Mouse (Mus musculus) forebrain, embryonic 10.5 days (tissue): ENCODE results near the gene Vegfb. TPM values are rescaled to one million over a fixed set of nuclear protein-coding genes. Genes with fewer than 3 reads are reported as not detected.

Experiments used
- DNase-seq: peaks from one replicate; pipeline ENCODE4 v3.0.0-alpha.2; 2017; ENCODE audit warnings: low spot score; ENCODE audit errors: extremely low spot score
- H3K27ac ChIP-seq: fragments of 300-500 bp; sonication (generic); 2 replicates; pipeline ENCODE4 v1.5.1; 2016; ENCODE audit warnings: mild to moderate bottlenecking
- H3K27me3 ChIP-seq: fragments of 300-500 bp; sonication (generic); 2 replicates; pipeline ENCODE4 v1.6.1; 2016; ENCODE audit warnings: mild to moderate bottlenecking; ENCODE audit not compliant: poor library complexity, severe bottlenecking
- H3K36me3 ChIP-seq: fragments of 300-500 bp; sonication (generic); replicated peaks from 2 replicates; pipeline ENCODE4 v1.6.1; 2016; ENCODE audit warnings: mild to moderate bottlenecking, moderate library complexity
- H3K4me1 ChIP-seq: fragments of 300-500 bp; sonication (generic); 2 replicates; pipeline ENCODE4 v1.6.1; 2016
- H3K4me3 ChIP-seq: fragments of 300-500 bp; sonication (generic); 2 replicates; pipeline ENCODE4 v1.5.1; 2016; ENCODE audit warnings: mild to moderate bottlenecking, moderate library complexity
- H3K9me3 ChIP-seq: fragments of 300-500 bp; sonication (generic); 2 replicates; pipeline ENCODE4 v1.6.1; 2016; ENCODE audit warnings: mild to moderate bottlenecking, moderate library complexity
- WGBS: fragments of 180-500 bp; shearing (Covaris S2); methylation state at CpG from one replicate; pipeline ENCODE4 v1.1.7; 2016; 5-methylcytosine and 5-hydroxymethylcytosine counted together
- polyA plus RNA-seq: library from polyadenylated mRNA; unstranded; fragments of >200 nt; fragmentation: Nextera tagmentation; extraction: Ambion mirVana; gene quantifications from 2 replicates; pipeline ENCODE4 v1.2.1, GENCODE M21; 2016

Gene Vegfb
- 31.0 and 32.9 TPM in 2 replicates for polyA plus RNA-seq

DNA sequence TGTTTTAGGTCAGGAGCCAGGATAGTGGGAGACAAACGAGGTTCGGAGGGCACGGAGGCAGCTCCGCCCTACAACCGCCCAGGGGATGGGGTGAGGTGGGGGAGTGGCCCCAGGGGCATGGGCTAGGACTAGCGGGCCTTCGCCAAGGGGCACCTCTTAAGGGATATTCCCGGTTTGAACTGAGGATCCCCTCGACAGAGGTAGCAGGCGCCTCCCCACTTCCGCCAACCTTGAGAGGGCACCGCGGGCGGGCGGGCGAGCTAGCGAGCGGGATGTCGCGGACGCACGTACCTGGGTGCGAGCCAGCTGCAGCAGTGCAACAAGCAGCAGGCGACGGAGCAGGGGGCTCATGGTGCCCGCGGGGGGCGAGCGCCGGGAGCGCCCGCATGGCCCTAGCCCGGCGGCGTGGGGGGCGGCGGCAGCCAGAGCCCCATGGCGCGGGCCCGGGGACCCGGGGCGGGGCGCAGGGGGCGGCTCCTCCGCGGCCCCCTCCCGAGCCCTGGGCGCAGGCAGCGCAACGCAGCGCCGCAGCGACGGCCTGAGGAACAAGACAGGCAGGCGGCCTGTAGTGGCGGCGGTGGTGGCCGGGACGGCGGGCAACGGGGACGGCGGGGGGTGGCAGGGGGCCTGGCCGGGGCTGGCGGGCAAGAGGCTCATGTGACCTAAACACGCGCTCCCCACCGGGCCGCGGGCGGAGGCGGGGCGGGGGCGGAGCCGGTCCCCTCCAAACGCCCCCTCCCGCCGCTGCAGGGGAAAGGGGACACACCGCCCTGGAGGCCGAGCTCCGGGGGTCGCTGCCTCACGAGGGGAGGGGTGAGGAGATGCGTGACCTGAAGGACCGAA, at the start of gene Vegfb:
Gene Vegfb, minus strand, starts transcription at position 591 of the 843 bp plus-strand sequence.
- peak within 1 kb of the TSS; percentile 97 for H3K27ac ChIP-seq
- H3K9me3 ChIP-seq: no peaks in the 10 kb centered on the region
- DNase-seq: peak; percentile 60
- H3K4me3 ChIP-seq: peak within 1 kb of the TSS; percentile 95
- H3K36me3 ChIP-seq: peaks cover 36% of the 10 kb centered on the region
- peaks cover 62% of the 10 kb centered on the region for H3K4me1 ChIP-seq
- under 1% methylated on average over 85 of the region's 85 CpGs for WGBS
- 0 out of 2 replicates have a peak, but pooled peaks cover 3% of the 10 kb centered on the region for H3K27me3 ChIP-seq

DNA sequence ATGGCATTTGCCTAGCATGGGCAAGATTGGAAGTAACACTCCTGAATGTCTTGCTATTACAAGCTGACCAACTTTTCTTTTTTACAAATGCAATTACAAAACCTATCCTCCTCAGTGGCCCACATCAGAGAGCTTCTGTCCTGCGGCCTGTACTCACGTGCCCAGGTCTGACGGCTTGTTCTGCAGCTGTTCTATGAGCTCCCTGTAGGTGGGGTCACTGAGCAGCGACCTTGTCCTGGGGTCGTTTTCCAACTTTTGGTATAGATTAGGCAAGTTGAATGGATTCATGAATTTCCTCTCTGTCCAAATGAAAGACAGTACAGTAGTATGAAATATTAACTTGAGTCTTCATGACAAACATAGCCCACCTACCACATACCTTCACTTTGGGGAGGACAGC, 46.6 kb upstream of the Vegfb start:
- Histone ChIP-seq H3K36me3 (peaks cover 96% of the 10 kb centered on the region), H3K27me3 (no peaks in the 10 kb centered on the region), H3K4me3 (no peak overlapping the region), H3K4me1 (peaks cover 25% of the 10 kb centered on the region), H3K27ac (no peak overlapping the region), H3K9me3 (no peaks in the 10 kb centered on the region)
- DNase-seq: no peak
- WGBS: 92% methylated on average over 5 of the region's 5 CpGs

DNA sequence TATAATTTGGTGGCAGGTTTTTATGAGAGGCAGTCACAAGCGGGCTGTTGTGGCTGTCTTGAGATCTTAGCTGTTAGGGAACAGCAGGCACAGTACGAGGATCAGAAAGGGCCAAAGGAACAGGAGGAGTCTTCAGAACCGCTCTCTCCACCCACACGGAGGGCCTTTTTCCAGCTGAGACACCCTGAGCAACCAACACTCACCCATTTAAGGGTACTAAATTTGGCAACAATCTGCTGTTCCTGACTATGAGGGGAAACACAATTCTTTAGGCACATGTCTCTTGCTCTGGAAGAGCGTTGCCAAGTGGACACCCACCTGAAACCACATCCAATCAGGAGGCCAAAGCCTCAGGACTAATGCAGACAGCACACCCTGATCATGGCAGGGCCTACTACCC, 42.1 kb upstream of the Vegfb start:
- no peak overlapping the region for H3K27ac ChIP-seq
- H3K4me1 ChIP-seq: no peaks in the 10 kb centered on the region
- 94% methylated on average over 5 of the region's 5 CpGs for WGBS
- DNase-seq: no peak
- no peaks in the 10 kb centered on the region for H3K27me3 ChIP-seq
- no peak overlapping the region for H3K4me3 ChIP-seq
- H3K36me3 ChIP-seq: peaks cover 99% of the 10 kb centered on the region
- H3K9me3 ChIP-seq: no peaks in the 10 kb centered on the region

DNA sequence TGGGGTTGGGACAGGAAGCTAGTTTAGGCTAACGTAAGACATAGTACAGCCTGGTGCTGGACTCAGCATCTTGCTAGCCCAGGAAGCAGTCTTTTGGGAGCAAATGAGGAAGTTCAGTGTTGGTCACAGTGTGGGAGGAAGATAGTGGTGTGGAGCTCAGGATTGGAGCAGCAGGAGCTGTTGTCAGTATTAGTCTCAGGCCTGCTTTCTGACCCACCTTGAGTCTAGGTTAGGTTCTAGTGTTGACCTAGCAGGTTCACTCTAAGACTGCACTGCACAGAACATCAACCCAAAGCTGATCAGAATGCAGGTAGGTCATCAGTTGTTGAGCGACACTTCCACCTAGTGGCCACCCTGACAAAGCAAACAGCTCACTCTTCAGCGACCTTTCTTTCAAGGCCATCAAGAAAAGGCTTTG, 32.8 kb upstream of the Vegfb start:
- no peak for DNase-seq
- Histone ChIP-seq H3K36me3 (peaks cover 95% of the 10 kb centered on the region), H3K9me3 (no peaks in the 10 kb centered on the region), H3K27ac (no peak overlapping the region), H3K4me3 (no peak overlapping the region), H3K27me3 (no peaks in the 10 kb centered on the region), H3K4me1 (no peaks in the 10 kb centered on the region)
- 53% methylated on average over 3 of the region's 3 CpGs for WGBS

DNA sequence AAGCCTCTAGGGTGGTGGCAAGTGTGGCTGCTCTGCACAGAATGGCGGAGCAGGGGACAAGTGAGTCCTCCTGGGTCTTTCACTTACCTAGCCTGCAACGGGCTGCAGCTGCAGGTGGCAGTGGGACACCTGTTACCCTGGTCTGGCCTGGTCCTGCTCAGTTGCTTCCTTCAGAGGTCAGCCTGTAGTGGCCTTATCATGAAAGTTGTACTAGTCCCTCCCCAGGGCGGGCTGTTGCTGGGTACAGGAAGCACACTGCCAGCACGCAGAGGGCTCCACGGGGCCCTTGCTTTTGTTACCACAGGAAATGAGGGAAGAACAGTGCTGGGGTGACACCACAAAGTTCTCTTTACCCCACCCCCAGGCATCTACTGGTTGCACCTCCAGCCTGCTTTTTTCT, 31.7 kb upstream of the Vegfb start, which contains the start of gene Fermt3:
Gene Fermt3, minus strand, starts transcription at position 279 of the 400 bp plus-strand sequence.
- WGBS: 88% methylated on average over 5 of the region's 5 CpGs
- Histone ChIP-seq H3K4me1 (no peaks in the 10 kb centered on the region), H3K27ac (no peak within 1 kb of the TSS), H3K27me3 (no peaks in the 10 kb centered on the region), H3K9me3 (no peaks in the 10 kb centered on the region), H3K36me3 (peaks cover 91% of the 10 kb centered on the region), H3K4me3 (no peak within 1 kb of the TSS; the same call in 1 of the 2 replicates)
- no peak for DNase-seq

DNA sequence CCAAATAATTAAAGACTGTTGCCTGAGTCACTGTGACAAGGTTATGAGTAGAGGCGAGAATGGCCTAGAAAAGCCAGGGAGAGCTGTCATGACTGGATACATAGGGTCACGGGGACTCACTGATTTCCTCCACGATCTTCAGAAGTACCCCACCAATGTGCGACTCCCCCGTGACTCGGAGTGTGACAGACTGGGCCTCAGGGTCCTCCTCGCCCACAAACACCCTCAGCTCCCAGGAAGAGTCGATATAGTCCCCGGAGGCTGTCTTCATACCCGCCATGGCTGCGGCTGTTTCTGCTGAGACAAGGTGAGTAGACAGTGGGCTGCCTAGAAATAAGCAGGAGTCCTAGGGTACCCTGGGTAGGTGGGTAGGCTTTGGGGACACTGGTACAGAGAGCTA, 31.1 kb upstream of the Vegfb start:
- H3K9me3 ChIP-seq: no peaks in the 10 kb centered on the region
- H3K4me1 ChIP-seq: no peaks in the 10 kb centered on the region
- DNase-seq: no peak
- 89% methylated on average over 11 of the region's 11 CpGs for WGBS
- H3K36me3 ChIP-seq: peaks cover 91% of the 10 kb centered on the region
- no peaks in the 10 kb centered on the region for H3K27me3 ChIP-seq
- no peak overlapping the region for H3K4me3 ChIP-seq
- H3K27ac ChIP-seq: no peak overlapping the region

DNA sequence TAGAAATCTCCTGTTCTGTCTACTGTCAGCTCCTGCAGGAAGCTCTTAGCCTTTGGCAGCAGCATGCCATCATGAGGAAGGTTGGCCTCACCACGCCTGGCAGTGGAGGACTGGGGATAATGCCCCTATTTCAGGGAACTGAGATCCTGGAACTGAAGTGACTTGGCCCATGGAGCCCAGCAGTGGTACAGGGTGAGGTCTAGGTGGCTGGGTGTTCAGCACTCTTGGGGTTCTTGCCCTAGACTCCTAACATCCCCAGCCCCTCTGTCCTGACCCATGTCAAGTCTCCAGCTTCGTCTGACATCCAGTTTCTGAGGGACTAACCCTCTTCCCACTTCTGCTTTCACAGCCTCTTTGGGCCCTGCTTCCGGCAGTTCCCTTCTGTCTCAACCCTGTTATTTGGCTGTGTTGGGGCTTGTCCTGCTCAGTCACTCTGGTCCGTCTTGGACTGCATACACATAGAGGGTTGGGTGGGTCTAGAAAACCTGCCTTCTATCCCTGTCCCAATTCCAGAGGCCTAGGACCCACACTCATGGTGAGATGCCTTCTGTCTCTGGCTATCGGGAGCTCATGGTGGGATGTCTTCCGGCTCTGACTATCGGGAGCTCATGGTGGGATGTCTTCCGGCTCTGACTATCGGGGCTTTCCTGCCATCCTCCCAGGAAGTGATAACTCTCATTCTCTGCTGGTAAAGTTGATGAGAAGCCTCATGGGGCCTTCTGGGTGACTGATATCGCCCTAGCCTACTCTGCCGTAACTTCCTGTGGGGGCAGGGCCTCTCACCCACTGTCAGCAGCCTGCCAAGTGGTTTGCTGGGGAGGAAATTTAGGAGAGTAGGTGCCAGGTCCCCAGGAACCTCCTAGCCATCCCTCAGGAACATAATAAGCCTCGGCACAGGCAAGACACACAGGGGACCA, 30.3 kb upstream of the Vegfb start:
- no peak for DNase-seq
- Histone ChIP-seq H3K36me3 (peaks cover 89% of the 10 kb centered on the region), H3K9me3 (no peaks in the 10 kb centered on the region), H3K27me3 (no peaks in the 10 kb centered on the region), H3K27ac (no peak overlapping the region), H3K4me1 (no peaks in the 10 kb centered on the region), H3K4me3 (0 out of 2 replicates have a peak overlapping the region, but pooled peaks have one; percentile 1)
- 90% methylated on average over 12 of the region's 12 CpGs for WGBS

DNA sequence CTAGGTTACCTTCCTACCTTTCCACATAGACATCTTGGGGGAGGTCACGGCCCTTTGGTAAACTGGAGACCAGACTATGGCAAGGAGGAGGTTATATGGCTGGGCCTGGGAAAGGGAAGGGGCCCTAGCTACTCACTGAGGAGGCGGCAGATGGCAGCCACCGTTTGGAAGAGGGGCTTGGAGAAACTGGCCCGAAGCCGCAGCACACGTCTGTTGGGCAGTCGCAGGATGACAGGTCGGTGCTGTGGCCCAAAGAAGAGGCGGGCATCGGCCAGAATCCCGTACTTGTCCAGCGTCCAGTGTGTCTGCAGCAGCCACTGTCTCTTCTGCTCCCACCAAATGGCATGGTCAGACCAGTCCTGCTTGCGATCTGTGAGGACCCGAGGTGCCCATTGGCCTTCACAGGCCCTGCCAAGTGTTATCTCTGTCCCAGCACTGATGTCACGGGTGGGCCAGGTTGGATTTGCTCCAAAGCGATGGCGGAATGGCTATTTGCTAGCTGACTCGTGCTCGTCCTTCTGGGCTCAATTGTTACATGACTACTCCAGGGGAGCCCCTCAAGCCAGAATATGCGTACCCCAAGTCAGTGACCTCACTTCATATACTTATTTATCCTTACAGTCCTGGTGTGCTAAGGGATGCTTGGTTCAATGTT, 27.2 kb upstream of the Vegfb start:
- Histone ChIP-seq H3K27ac (no peak overlapping the region), H3K27me3 (no peaks in the 10 kb centered on the region), H3K4me3 (no peak overlapping the region), H3K4me1 (no peaks in the 10 kb centered on the region), H3K9me3 (no peaks in the 10 kb centered on the region), H3K36me3 (peaks cover 60% of the 10 kb centered on the region)
- 89% methylated on average over 20 of the region's 20 CpGs for WGBS
- DNase-seq: no peak

DNA sequence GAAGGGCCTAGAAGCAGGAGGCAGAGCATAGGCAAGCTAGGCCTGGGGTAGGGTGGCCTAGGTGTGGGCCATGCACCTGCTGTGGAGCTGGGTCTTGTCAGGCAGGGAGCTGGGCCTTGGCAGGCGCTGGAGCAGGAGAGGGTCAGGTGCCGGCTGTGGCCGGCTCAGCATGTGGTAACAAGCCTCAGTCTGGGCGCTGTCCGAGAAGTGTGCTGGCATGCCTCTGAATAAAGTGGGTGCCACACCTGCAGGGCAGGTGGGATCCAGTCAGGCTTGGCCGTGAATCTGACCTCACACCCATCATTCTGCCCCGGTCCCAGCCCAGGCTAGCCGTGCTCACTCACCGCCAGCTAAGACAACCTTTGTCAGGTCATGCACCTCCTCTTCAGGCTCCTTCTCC, 26.5 kb upstream of the Vegfb start:
- peaks cover 53% of the 10 kb centered on the region for H3K36me3 ChIP-seq
- no peaks in the 10 kb centered on the region for H3K4me1 ChIP-seq
- no peak overlapping the region for H3K4me3 ChIP-seq
- DNase-seq: no peak
- no peak overlapping the region for H3K27ac ChIP-seq
- 88% methylated on average over 9 of the region's 9 CpGs for WGBS
- H3K9me3 ChIP-seq: no peaks in the 10 kb centered on the region
- no peaks in the 10 kb centered on the region for H3K27me3 ChIP-seq

DNA sequence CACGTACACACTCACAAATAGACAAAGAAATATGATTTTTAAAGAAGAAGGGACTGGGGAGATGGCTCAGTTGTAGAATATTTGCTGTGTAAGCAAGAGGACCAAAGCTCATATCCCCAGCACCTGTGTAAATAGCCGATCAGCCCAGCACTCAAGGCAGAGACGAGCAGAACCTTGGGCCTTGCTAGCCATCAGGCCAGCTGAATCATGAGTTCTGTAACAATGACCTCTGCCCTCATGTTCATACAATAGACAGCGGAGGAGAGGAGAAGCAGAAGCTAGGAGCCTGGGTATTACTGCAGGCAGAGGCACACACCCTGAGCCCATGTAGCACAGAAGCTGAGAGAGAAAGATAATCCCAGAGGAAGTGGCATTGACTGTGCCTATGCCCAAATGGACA, 25.0 kb upstream of the Vegfb start:
- no peaks in the 10 kb centered on the region for H3K27me3 ChIP-seq

DNA sequence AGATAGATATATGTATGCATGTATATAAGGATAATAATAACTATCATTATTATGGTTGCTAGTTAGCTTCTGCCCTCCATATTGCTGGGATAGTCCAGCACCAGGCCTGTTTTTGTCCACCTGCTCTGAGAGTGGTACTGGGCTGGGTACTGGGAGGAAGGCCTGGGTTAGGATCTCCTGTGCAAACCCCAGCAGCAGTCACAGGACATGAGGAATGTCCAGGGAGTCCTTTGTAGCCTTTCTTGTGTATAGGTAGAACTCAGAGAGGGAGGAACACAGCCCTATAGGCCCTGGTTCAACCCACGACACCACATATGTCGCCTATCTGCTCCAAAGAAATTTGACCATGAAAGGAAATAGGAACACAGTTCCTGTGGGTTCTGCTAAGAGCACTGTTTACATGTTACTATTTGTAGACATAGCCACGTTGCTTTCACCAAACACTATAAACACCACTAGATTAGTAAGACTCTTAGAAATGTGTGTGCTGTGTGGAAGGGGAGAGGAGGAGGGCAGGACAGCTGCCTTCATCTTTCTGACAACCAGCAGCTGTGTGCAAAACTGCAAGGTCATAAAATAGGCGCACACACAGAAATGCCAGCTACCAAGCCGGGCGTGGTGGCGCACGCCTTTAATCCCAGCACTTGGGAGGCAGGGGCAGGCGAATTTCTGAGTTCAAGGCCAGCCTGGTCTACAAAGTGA, 19.6 kb upstream of the Vegfb start:
- no peak for DNase-seq
- WGBS: 91% methylated on average over 9 of the region's 9 CpGs
- H3K36me3 ChIP-seq: peaks cover 7% of the 10 kb centered on the region
- H3K27ac ChIP-seq: no peak overlapping the region
- no peaks in the 10 kb centered on the region for H3K27me3 ChIP-seq
- no peak overlapping the region for H3K4me3 ChIP-seq
- no peaks in the 10 kb centered on the region for H3K9me3 ChIP-seq
- H3K4me1 ChIP-seq: peaks cover 4% of the 10 kb centered on the region; the same call in 1 of the 2 replicates

More for the DNA sequence above, 25.0 kb upstream of the Vegfb start:
- H3K36me3 ChIP-seq: peaks cover 38% of the 10 kb centered on the region
- no peak for DNase-seq
- no peak overlapping the region for H3K4me3 ChIP-seq
- H3K9me3 ChIP-seq: no peaks in the 10 kb centered on the region
- no peaks in the 10 kb centered on the region for H3K4me1 ChIP-seq
- 86% methylated on average over 4 of the region's 4 CpGs for WGBS
- H3K27ac ChIP-seq: no peak overlapping the region
